Mouse (Mus musculus) hindbrain, embryonic 15.5 days (tissue): ENCODE measurements around the gene Adprhl1. TPM values are rescaled to one million over a fixed set of nuclear protein-coding genes. Genes with fewer than 3 reads are reported as not detected.
A peak's percentile ranks its signal among the peaks of the same experiment; 100 is the strongest.

ENCODE experiments used
- ATAC-seq: fragments of 200-750 bp; cut with Nextera tagmentation; 2 replicates; pipeline ENCODE4 v1.8.0; 2017; ENCODE audit warnings: low read depth, moderate number of reproducible peaks, moderate TSS enrichment; ENCODE audit not compliant: low FRiP score
- H3K27ac ChIP-seq: fragments of 300-500 bp; sonication (generic); replicated peaks from 2 replicates; pipeline ENCODE4 v1.5.1; 2015; ENCODE audit warnings: mild to moderate bottlenecking, inconsistent platforms
- H3K27me3 ChIP-seq: fragments of 300-500 bp; sonication (generic); 2 replicates; pipeline ENCODE4 v1.6.1; 2015; ENCODE audit warnings: control low read depth, inconsistent platforms
- H3K36me3 ChIP-seq: fragments of 300-500 bp; sonication (generic); 2 replicates; pipeline ENCODE4 v1.6.1; 2015; ENCODE audit warnings: control low read depth, inconsistent platforms
- H3K4me1 ChIP-seq: fragments of 300-500 bp; sonication (generic); replicated peaks from 2 replicates; pipeline ENCODE4 v1.6.1; 2015; ENCODE audit warnings: control low read depth, inconsistent platforms
- H3K4me2 ChIP-seq: fragments of 300-500 bp; sonication (generic); 2 replicates; pipeline ENCODE4 v1.6.1; 2015; ENCODE audit warnings: moderate library complexity, mild to moderate bottlenecking, inconsistent platforms
- H3K4me3 ChIP-seq: fragments of 300-500 bp; sonication (generic); 2 replicates; pipeline ENCODE4 v1.5.1; 2015; ENCODE audit warnings: mild to moderate bottlenecking, inconsistent platforms
- H3K9ac ChIP-seq: fragments of 300-500 bp; sonication (generic); 2 replicates; pipeline ENCODE4 v1.6.1; 2015; ENCODE audit warnings: inconsistent platforms
- H3K9me3 ChIP-seq: fragments of 300-500 bp; sonication (generic); 2 replicates; pipeline ENCODE4 v1.6.1; 2016; ENCODE audit warnings: control low read depth, inconsistent platforms
- WGBS: fragments of 180-500 bp; shearing (Covaris S2); methylation state at CpG from one replicate; pipeline ENCODE4 v1.1.7; 2015; 5-methylcytosine and 5-hydroxymethylcytosine counted together
- polyA plus RNA-seq: library from polyadenylated mRNA; unstranded; fragments of >200 nt; fragmentation: Nextera tagmentation; extraction: Ambion mirVana; gene quantifications from 2 replicates; pipeline ENCODE4 v1.2.1, GENCODE M21; 2015

Gene Adprhl1
- polyA plus RNA-seq, 1 experiment from 2014 or later = 0.14 TPM

GRCm38 (mm10) chr8:13227184-13227583, 26.8 kb downstream of the Adprhl1 start:
- no peak overlapping the region for H3K27ac ChIP-seq
- H3K4me3 ChIP-seq = no peak overlapping the region
- H3K9ac ChIP-seq = no peak overlapping the region
- WGBS = 76% methylated on average over 3 of the region's 3 CpGs
- no peaks in the 10 kb centered on the region for H3K4me1 ChIP-seq
- no peak for ATAC-seq
- H3K9me3 ChIP-seq = no peaks in the 10 kb centered on the region
- no peaks in the 10 kb centered on the region for H3K27me3 ChIP-seq
- H3K4me2 ChIP-seq = no peak overlapping the region
- no peaks in the 10 kb centered on the region for H3K36me3 ChIP-seq

GRCm38 (mm10) chr8:13226288-13226687, 27.7 kb downstream of the Adprhl1 start:
- Histone ChIP-seq H3K36me3 (no peaks in the 10 kb centered on the region), H3K4me1 (no peaks in the 10 kb centered on the region), H3K27ac (no peak overlapping the region), H3K9me3 (no peaks in the 10 kb centered on the region), H3K9ac (no peak overlapping the region), H3K4me3 (no peak overlapping the region), H3K27me3 (no peaks in the 10 kb centered on the region), H3K4me2 (no peak overlapping the region)
- WGBS = 29% methylated on average over 6 of the region's 6 CpGs
- peak; percentile 49; the same call in 1 of the 2 replicates for ATAC-seq

GRCm38 (mm10) chr8:13224426-13224825, 29.5 kb downstream of the Adprhl1 start:
- Histone ChIP-seq H3K27ac (no peak overlapping the region), H3K4me2 (no peak overlapping the region), H3K9me3 (no peaks in the 10 kb centered on the region), H3K4me1 (no peaks in the 10 kb centered on the region), H3K9ac (no peak overlapping the region), H3K4me3 (no peak overlapping the region), H3K36me3 (no peaks in the 10 kb centered on the region), H3K27me3 (no peaks in the 10 kb centered on the region)
- no peak for ATAC-seq
- 89% methylated on average over 9 of the region's 9 CpGs for WGBS

GRCm38 (mm10) chr8:13218441-13218840, 35.5 kb downstream of the Adprhl1 start:
- Histone ChIP-seq H3K4me3 (no peak overlapping the region), H3K27me3 (no peaks in the 10 kb centered on the region), H3K4me2 (no peak overlapping the region), H3K9ac (no peak overlapping the region), H3K36me3 (no peaks in the 10 kb centered on the region), H3K9me3 (no peaks in the 10 kb centered on the region), H3K27ac (no peak overlapping the region), H3K4me1 (peaks cover 5% of the 10 kb centered on the region)
- ATAC-seq = no peak
- 86% methylated on average over 4 of the region's 4 CpGs for WGBS

DNA sequence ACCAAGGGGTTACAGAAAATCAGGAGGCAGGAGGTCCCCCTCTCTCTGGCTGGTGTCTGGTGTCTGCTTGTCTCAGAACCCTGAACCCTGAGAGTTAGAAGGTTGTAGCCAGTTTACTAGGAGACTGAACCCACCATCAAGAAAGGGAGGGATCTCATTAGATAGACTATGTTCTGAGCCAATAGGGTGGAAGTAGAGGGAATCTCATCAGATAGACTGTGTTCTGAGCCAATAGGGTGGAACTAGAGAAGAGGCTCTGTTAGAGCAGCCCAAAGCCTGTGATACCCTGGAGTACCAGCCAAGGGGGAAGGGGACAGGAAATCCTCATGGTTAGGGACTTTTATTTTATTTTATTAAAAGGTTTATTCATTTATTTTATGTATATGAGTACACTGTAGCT, 36.0 kb downstream of the Adprhl1 start:
- Histone ChIP-seq H3K4me2 (no peak overlapping the region), H3K27me3 (no peaks in the 10 kb centered on the region), H3K36me3 (no peaks in the 10 kb centered on the region)

GRCm38 (mm10) chr8:13217093-13217492, 36.9 kb downstream of the Adprhl1 start:
- Histone ChIP-seq H3K9me3 (no peaks in the 10 kb centered on the region), H3K36me3 (no peaks in the 10 kb centered on the region), H3K4me1 (peaks cover 9% of the 10 kb centered on the region), H3K27ac (no peak overlapping the region), H3K9ac (no peak overlapping the region), H3K27me3 (no peaks in the 10 kb centered on the region), H3K4me3 (no peak overlapping the region), H3K4me2 (no peak overlapping the region)
- ATAC-seq = no peak
- WGBS = 57% methylated on average over 5 of the region's 5 CpGs

More for the DNA sequence above, 36.0 kb downstream of the Adprhl1 start:
- Histone ChIP-seq H3K4me3 (no peak overlapping the region), H3K4me1 (peaks cover 9% of the 10 kb centered on the region), H3K9me3 (no peaks in the 10 kb centered on the region), H3K27ac (no peak overlapping the region), H3K9ac (no peak overlapping the region)
- ATAC-seq = no peak

DNA sequence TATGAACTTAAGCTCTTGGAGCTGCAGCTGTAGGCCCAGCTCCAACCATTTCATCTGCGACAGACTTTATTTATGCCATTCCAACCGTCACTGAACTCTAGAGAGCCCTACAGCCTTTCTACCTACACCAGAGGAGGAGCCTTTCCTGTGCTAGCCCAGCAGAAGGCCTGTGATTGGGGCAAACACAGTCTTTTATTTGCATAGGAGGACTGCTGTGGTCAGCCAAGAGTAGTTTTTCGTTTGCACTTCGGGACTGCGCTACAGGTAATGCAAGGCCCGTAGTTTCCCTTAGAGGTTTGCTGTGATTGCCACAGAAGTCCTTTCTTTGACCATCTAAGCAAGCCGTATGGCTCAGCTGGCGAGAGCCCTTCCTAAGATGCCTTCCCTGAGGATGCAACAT, 37.6 kb downstream of the Adprhl1 start:
- Histone ChIP-seq H3K9me3 (no peaks in the 10 kb centered on the region), H3K36me3 (no peaks in the 10 kb centered on the region), H3K9ac (no peak overlapping the region), H3K4me1 (peaks cover 9% of the 10 kb centered on the region), H3K27me3 (no peaks in the 10 kb centered on the region), H3K27ac (no peak overlapping the region), H3K4me3 (no peak overlapping the region), H3K4me2 (no peak overlapping the region)
- WGBS = 79% methylated on average over 8 of the region's 8 CpGs
- no peak for ATAC-seq

DNA sequence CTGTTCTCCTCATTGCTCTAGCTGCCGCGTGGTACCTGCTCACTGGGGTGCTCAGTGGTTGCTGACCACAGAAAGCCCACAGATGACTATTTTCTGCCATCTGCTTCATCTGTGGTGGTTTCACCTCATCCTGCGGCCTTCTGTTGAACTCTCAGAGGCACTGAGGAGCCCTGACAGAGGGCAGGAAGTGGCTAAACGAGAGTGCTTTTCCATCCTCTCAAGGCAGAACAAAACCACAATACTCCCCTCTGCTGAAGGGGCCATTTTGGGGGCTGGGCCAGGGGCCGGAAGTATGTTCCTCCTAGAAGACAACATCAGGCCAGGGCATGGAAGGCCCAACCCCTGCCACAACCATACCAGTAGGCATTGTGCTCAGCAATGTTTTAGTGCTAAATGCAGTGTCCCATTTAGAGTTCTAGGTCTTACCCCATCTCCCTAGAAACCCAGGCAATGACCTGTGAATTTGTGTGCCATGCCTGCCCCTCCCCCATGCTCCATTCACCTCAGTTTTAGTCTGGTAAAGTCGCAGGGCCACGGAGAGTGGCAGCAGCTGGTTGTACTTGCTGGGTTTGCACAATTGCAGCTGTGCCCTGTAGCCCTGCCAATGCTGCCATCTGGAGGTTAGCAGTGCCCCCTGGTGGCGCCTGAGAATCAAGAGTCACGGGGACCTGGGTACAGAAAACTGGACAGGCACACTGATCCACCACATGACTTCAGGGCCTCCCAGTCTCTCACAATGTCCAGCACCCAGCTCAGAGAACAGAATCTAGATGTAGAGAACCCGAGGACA, 40.3 kb downstream of the Adprhl1 start:
- Histone ChIP-seq H3K9me3 (no peaks in the 10 kb centered on the region), H3K4me1 (peaks cover 9% of the 10 kb centered on the region), H3K36me3 (no peaks in the 10 kb centered on the region), H3K4me2 (peak overlapping the region; percentile 54), H3K27ac (0 out of 2 replicates have a peak overlapping the region, but pooled peaks have one; percentile 5), H3K27me3 (no peaks in the 10 kb centered on the region), H3K4me3 (no peak overlapping the region), H3K9ac (no peak overlapping the region)
- 25% methylated on average over 10 of the region's 10 CpGs for WGBS
- ATAC-seq = peak; percentile 80

DNA sequence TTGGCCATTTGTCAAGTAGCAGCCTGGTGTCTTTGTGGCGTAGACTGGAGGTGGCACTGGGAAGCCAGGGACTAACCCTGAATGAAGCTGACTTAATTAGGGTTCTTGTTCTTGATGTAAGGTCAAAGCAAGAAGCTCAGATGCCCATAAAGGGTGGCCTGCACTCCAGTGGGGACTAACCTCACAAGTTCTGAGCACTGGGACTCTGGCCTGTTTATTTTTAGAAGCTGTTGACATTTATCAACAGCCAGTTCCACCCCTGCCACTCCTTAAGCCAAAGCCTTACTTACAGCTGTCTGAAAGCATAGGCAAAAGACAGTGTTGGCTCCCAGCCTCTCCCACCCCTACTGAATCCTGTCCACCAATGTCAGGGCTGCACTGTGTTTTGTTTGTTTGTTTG, 44.2 kb downstream of the Adprhl1 start:
- H3K4me1 ChIP-seq = peaks cover 9% of the 10 kb centered on the region
- WGBS = 42% methylated on average over 1 of the region's 1 CpGs
- H3K27me3 ChIP-seq = no peaks in the 10 kb centered on the region
- H3K4me2 ChIP-seq = no peak overlapping the region
- no peaks in the 10 kb centered on the region for H3K9me3 ChIP-seq
- no peak overlapping the region for H3K9ac ChIP-seq
- ATAC-seq = no peak
- no peaks in the 10 kb centered on the region for H3K36me3 ChIP-seq
- H3K4me3 ChIP-seq = no peak overlapping the region
- H3K27ac ChIP-seq = no peak overlapping the region

DNA sequence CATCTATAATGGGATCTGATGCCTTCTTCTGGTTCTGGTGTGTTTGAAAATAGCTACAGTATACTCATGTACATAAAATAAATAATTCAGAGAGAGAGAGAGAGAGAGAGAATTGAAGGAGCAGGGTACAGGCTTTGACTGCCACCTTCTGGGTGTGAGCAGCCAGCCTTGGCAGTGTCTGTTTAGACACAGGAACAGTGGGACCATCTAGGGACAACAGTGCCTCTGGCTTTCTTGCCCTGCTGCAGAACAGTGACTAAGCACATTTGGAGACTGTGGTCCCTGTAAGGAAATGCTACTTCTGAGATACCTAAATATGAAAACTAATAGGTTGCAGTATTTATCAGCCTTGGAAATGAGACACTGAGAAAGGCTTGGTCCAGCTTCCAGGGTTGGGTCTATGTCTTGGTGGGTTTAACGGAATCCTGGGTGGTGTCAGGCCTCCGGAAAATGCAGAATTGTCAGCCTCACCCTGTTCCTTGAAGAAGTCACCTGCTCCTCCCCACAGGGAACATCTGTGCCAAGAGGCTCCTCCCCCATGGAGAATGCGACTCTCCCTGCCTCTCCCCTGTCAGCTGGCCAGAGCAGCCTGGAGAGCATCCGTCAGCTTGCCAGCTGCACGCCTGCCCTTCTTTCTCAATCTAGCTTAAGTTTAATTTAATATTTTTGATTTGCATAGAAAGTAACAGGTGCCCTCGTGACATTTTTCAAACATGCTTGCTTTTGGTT, 45.2 kb downstream of the Adprhl1 start:
- 58% methylated on average over 6 of the region's 6 CpGs for WGBS
- no peaks in the 10 kb centered on the region for H3K27me3 ChIP-seq
- no peak for ATAC-seq

GRCm38 (mm10) chr8:13206290-13206689, 47.7 kb downstream of the Adprhl1 start:
- ATAC-seq = no peak
- no peaks in the 10 kb centered on the region for H3K36me3 ChIP-seq
- H3K4me3 ChIP-seq = no peak overlapping the region
- H3K9ac ChIP-seq = no peak overlapping the region
- H3K4me1 ChIP-seq = peaks cover under 1% of the 10 kb centered on the region
- peaks cover 21% of the 10 kb centered on the region for H3K27me3 ChIP-seq
- WGBS = 54% methylated on average over 5 of the region's 5 CpGs
- no peak overlapping the region for H3K4me2 ChIP-seq
- no peaks in the 10 kb centered on the region for H3K9me3 ChIP-seq
- H3K27ac ChIP-seq = no peak overlapping the region

More for the DNA sequence above, 45.2 kb downstream of the Adprhl1 start:
- Histone ChIP-seq H3K4me3 (no peak overlapping the region), H3K9ac (no peak overlapping the region), H3K36me3 (no peaks in the 10 kb centered on the region), H3K4me2 (no peak overlapping the region), H3K4me1 (peaks cover 8% of the 10 kb centered on the region), H3K9me3 (no peaks in the 10 kb centered on the region), H3K27ac (no peak overlapping the region)

DNA sequence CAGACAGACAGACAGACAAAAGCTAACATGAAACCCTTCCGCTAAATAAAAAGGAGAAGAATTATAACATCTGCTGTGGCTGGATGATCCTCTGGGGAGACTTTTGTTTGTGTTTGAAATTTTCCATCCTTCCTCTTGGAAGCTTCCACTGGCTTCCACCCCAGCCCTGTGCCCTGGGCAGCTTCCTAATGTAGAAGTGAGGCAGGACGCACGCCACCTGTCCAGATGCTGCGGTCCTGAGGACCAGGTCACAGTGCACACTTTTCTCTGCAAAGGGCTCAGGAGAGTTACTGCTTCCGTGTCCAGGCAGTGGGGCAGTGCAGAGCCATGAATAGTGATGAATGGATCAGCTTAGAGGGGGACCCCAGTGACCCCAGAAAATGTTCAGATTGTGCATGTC, 48.7 kb downstream of the Adprhl1 start:
- Histone ChIP-seq H3K27me3 (peaks cover 26% of the 10 kb centered on the region), H3K4me3 (no peak overlapping the region), H3K9me3 (no peaks in the 10 kb centered on the region), H3K4me2 (no peak overlapping the region), H3K9ac (no peak overlapping the region), H3K4me1 (peaks cover 8% of the 10 kb centered on the region), H3K36me3 (no peaks in the 10 kb centered on the region), H3K27ac (no peak overlapping the region)
- no peak for ATAC-seq
- 91% methylated on average over 5 of the region's 5 CpGs for WGBS
